Mouse (Mus musculus) heart, embryonic 15.5 days (tissue): ENCODE measurements around the gene Gm21190. TPM values are rescaled to one million over a fixed set of nuclear protein-coding genes. Genes with fewer than 3 reads are reported as not detected.
"Not testable (repeated sequence)": the region's sequence is repeated elsewhere in the genome, so short reads cannot be mapped to it uniquely, and the experiment has no call there.

Experiments
- ATAC-seq: fragments of 200-750 bp; cut with Nextera tagmentation; replicated peaks from 2 replicates; pipeline ENCODE4 v1.8.0; 2017; ENCODE audit warnings: low read depth, moderate TSS enrichment; ENCODE audit not compliant: insufficient number of reproducible peaks, insufficient read depth, low FRiP score
- H3K27ac ChIP-seq: fragments of 300-500 bp; sonication (generic); 2 replicates; pipeline ENCODE4 v1.5.1; 2015; ENCODE audit warnings: mild to moderate bottlenecking, inconsistent platforms
- H3K27me3 ChIP-seq: fragments of 300-500 bp; sonication (generic); 2 replicates; pipeline ENCODE4 v1.6.1; 2015; ENCODE audit warnings: inconsistent platforms
- H3K36me3 ChIP-seq: fragments of 300-500 bp; sonication (generic); 2 replicates; pipeline ENCODE4 v1.6.1; 2015; ENCODE audit warnings: mild to moderate bottlenecking, inconsistent platforms
- H3K4me1 ChIP-seq: fragments of 300-500 bp; sonication (generic); replicated peaks from 2 replicates; pipeline ENCODE4 v1.6.1; 2015; ENCODE audit warnings: inconsistent platforms
- H3K4me2 ChIP-seq: fragments of 300-500 bp; sonication (generic); 2 replicates; pipeline ENCODE4 v1.6.1; 2015; ENCODE audit warnings: inconsistent platforms, mild to moderate bottlenecking, moderate library complexity
- H3K4me3 ChIP-seq: fragments of 300-500 bp; sonication (generic); 2 replicates; pipeline ENCODE4 v1.5.1; 2015; ENCODE audit warnings: mild to moderate bottlenecking, inconsistent platforms
- H3K9ac ChIP-seq: fragments of 300-500 bp; sonication (generic); 2 replicates; pipeline ENCODE4 v1.6.1; 2015; ENCODE audit warnings: mild to moderate bottlenecking, inconsistent platforms
- H3K9me3 ChIP-seq: fragments of 300-500 bp; sonication (generic); replicated peaks from 2 replicates; pipeline ENCODE4 v1.6.1; 2016; ENCODE audit warnings: inconsistent platforms
- WGBS: fragments of 180-500 bp; shearing (Covaris S2); methylation state at CpG from one replicate; pipeline ENCODE4 v1.1.7; 2015; ENCODE audit warnings: mixed read lengths; 5-methylcytosine and 5-hydroxymethylcytosine counted together
- polyA plus RNA-seq: library from polyadenylated mRNA; unstranded; fragments of >200 nt; fragmentation: Nextera tagmentation; extraction: Ambion mirVana; gene quantifications from 2 replicates; pipeline ENCODE4 v1.2.1, GENCODE M21; 2015

Gm21190 gene
- polyA plus RNA-seq, 1 experiment from 2014 or later = not detected

DNA sequence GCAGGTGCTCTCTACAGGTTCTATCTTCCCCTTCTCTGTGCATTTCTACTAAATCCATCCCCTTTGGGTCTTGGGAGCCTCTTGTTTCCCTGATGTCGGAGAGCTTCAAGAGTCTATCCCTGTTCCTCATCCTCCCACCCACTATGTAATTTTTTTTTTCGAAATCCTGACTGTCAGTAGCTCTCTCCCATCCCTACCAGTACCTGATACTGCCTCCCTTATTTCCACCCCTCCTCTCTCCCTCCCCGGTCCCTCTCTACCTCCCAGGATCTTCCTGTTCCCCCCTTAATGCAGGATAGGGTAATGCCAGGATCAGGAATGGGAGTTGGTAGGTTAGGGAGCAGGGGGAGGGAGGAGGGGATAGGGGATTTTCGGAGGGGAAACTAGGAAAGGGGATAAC is 45.4 kb downstream of the Gm21190 start:
- not testable (repeated sequence) for H3K27ac ChIP-seq, H3K27me3 ChIP-seq, H3K4me1 ChIP-seq, H3K9ac ChIP-seq, H3K4me2 ChIP-seq, H3K4me3 ChIP-seq, ATAC-seq, H3K36me3 ChIP-seq
- 48% methylated on average over 4 of the region's 4 CpGs for WGBS
- H3K9me3 ChIP-seq = peaks cover 11% of the 10 kb centered on the region; the same call in 1 of the 2 replicates

DNA sequence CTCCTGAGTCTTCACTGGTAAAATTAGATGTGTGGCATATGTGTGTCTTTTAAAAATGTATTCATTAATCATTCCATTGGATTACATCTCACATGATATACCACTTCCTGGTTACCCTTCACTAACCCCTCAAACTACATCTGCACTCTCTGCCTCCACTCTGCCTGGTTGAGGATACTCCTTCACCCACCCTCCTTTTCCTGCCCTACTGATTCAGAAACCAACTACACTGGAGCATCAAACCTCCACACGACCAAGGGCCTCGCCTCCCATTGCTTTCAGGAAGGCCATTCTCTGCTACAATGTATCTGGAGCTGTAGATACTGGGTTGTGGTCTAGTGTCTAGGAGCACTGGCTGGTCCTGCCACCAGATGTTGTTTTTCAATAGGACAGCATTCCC is 46.2 kb downstream of the Gm21190 start:
- H3K4me2 ChIP-seq, H3K4me1 ChIP-seq, H3K36me3 ChIP-seq, H3K4me3 ChIP-seq, ATAC-seq, H3K9ac ChIP-seq, H3K27me3 ChIP-seq, H3K27ac ChIP-seq: not testable (repeated sequence)
- WGBS = 42% methylated on average over 2 of the region's 2 CpGs
- peaks cover 11% of the 10 kb centered on the region; the same call in 1 of the 2 replicates for H3K9me3 ChIP-seq

DNA sequence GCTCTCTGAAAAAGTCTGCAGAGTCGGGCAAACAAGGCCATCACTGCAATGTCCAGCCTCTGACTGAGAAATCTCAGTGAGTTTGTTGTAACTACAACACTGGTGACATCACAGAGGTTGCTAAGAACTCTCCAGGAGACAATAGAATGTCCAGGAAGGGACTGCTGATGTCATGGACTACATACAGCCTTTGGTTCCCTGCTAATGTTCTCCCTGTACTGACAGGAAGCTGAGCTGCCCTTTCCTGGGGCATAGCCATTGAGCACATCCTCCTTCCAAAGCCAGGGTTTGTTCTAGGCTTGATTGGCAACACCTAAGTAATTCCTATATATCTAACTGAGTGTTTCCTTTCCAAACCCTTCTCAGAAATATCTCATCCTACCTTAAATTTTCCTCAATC is 52.6 kb downstream of the Gm21190 start, which contains the start of gene Gm21149:
Gene Gm21149 (minus strand): TSS at position 101 of the 400 bp plus-strand sequence.
- H3K27me3 ChIP-seq, H3K4me2 ChIP-seq, H3K4me3 ChIP-seq, H3K9me3 ChIP-seq, ATAC-seq, H3K9ac ChIP-seq, H3K27ac ChIP-seq, H3K4me1 ChIP-seq, H3K36me3 ChIP-seq: not testable (repeated sequence)
- 57% methylated on average over 1 of the region's 1 CpGs for WGBS

Other genes with a start within 250 kb of the Gm21190 start
- 0.15 and 0.21 TPM in 2 replicates for gene Gm21149, start 52.7 kb downstream of the Gm21190 start, polyA plus RNA-seq
- gene Gm21083, start 48.1 kb upstream of the Gm21190 start, polyA plus RNA-seq = 0.18 and 0.31 TPM in 2 replicates
- 0.19 TPM in 1 of 2 replicates, not detected in the other for gene Speer4d, start 89.8 kb upstream of the Gm21190 start, polyA plus RNA-seq
- gene 4930572O03Rik, start 127.8 kb upstream of the Gm21190 start, polyA plus RNA-seq = not detected in 2 replicates
- not detected in 2 replicates for gene Speer4c, start 185.0 kb upstream of the Gm21190 start, polyA plus RNA-seq